Mouse (Mus musculus) layer of hippocampus, adult 2 months (tissue): ENCODE results near the gene Akap5. TPM values are rescaled to one million over a fixed set of nuclear protein-coding genes. Genes with fewer than 3 reads are reported as not detected.

Source experiments
- DNase-seq, 2 experiments: peaks; one replicate each; pipeline ENCODE4 v3.0.0; 2022; ENCODE audit warnings: low spot score in 2 of 2
- H3K27ac ChIP-seq: fragments of 200-600 bp; 2 replicates; pipeline ENCODE4 v1.8.1; 2022
- H3K4me3 ChIP-seq: fragments of 200-600 bp; 2 replicates; pipeline ENCODE4 v1.8.1; 2022; ENCODE audit warnings: mild to moderate bottlenecking
- CTCF ChIP-seq: fragments of 200-600 bp; conservative IDR thresholded peaks from 2 replicates; pipeline ENCODE4 v1.8.1; 2022; ENCODE audit warnings: antibody characterized with exemption, mild to moderate bottlenecking, moderate library complexity
- total RNA-seq, 2 experiments: library from RNA; stranded (reverse); gene quantifications; 2 replicates each; pipeline ENCODE4 v1.2.3; 2021

The Akap5 gene
- total RNA-seq, 2 experiments from 2014 or later = 61.5 to 63.0 TPM

- H3K4me3 ChIP-seq = no peak overlapping the region
- DNase-seq = no peak
- no peak for TF ChIP-seq CTCF
- H3K27ac ChIP-seq = no peak overlapping the region
Measured at GRCm38 (mm10) chr12:76375506-76375905, 50.8 kb downstream of the Akap5 start.

GRCm38 (mm10) chr12:76376649-76377048 lies 52.0 kb downstream of the Akap5 start:
- H3K27ac ChIP-seq = peak overlapping the region; percentile 79; the same call in 1 of the 2 replicates
- no peak overlapping the region for H3K4me3 ChIP-seq
- no peak for DNase-seq
- TF ChIP-seq CTCF = peak; percentile 79

GRCm38 (mm10) chr12:76377059-76377458 lies 52.4 kb downstream of the Akap5 start:
- H3K4me3 ChIP-seq = no peak overlapping the region
- no peak for TF ChIP-seq CTCF

GRCm38 (mm10) chr12:76377726-76378125 lies 53.0 kb downstream of the Akap5 start:
- peak overlapping the region; percentile 79 for H3K27ac ChIP-seq
- no peak overlapping the region for H3K4me3 ChIP-seq
- no peak for DNase-seq
- TF ChIP-seq CTCF = no peak

More at GRCm38 (mm10) chr12:76377059-76377458, 52.4 kb downstream of the Akap5 start:
- peak overlapping the region; percentile 79; the same call in 1 of the 2 replicates for H3K27ac ChIP-seq
- DNase-seq = no peak

GRCm38 (mm10) chr12:76378556-76378955 lies 53.9 kb downstream of the Akap5 start:
- DNase-seq = no peak
- Histone ChIP-seq H3K4me3 (no peak overlapping the region), H3K27ac (peak overlapping the region; percentile 79; the same call in 1 of the 2 replicates)
- TF ChIP-seq CTCF = no peak

GRCm38 (mm10) chr12:76380151-76380550 lies 55.5 kb downstream of the Akap5 start:
- TF ChIP-seq CTCF = no peak
- Histone ChIP-seq H3K27ac (no peak overlapping the region), H3K4me3 (no peak overlapping the region)
- DNase-seq = no peak

Other genes with a start within 250 kb of the Akap5 start
- under 1 TPM in 1 of 2 experiments, not detected in 1; 0.23 TPM for gene Esr2, start 147.6 kb upstream of the Akap5 start, total RNA-seq
- not detected for gene Tex21, start 78.1 kb upstream of the Akap5 start, total RNA-seq
- gene Mthfd1, start 69.6 kb upstream of the Akap5 start, total RNA-seq = 10 to 100 TPM; 42.6 to 47.5 TPM
- 10 to 100 TPM; 17.6 to 23.6 TPM for gene Zbtb25, start 44.7 kb downstream of the Akap5 start, total RNA-seq
- gene Zbtb1, start 45.4 kb downstream of the Akap5 start, total RNA-seq = 1 to 10 TPM; 7.2 to 8.3 TPM
- 100 to 1,000 TPM; 114 to 117 TPM for gene Hspa2, start 79.3 kb downstream of the Akap5 start, total RNA-seq
- 1 to 10 TPM; 1.9 TPM for gene Ppp1r36, start 92.6 kb downstream of the Akap5 start, total RNA-seq
- gene Plekhg3, start 206.0 kb downstream of the Akap5 start, total RNA-seq = 10 to 100 TPM; 22.9 to 24.4 TPM